Mouse (Mus musculus) small intestine, adult 2 months (tissue): ENCODE data around the gene Ccdc88c.

Experiments
- CTCF ChIP-seq: fragments of 200-500 bp; IDR thresholded peaks from 2 replicates; pipeline ENCODE4 v1.5.1; 2012; ENCODE audit warnings: low read depth, mild to moderate bottlenecking, control low read depth, inconsistent platforms, low read length, moderate library complexity, mixed read lengths; ENCODE audit not compliant: insufficient replicate concordance, insufficient read length; ENCODE audit errors: extremely low read depth
- POLR2A ChIP-seq: fragments of 200-500 bp; IDR thresholded peaks from 2 replicates; pipeline ENCODE4 v1.6.1; 2012; ENCODE audit warnings: low read depth, mild to moderate bottlenecking, control low read depth, inconsistent platforms, low read length, moderate library complexity

DNA sequence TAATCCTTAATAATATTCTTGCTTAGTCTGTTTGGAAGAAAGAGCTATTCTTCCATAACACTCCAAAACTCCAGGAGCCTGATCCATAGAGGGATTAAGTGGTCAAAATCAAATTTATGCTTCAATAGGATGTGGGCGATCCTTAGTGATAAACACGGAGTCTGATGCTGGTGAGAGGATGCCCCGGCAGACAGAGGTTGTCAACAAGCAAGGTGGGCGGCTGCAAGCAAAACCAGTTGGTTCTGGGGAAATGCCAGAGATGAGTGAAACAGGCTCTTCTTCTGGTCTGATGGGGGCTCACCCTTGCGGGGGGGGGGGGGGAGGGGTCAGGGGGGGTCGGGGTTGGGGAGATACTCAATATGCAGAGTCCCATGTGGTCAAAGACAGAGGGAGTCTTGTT is 152.9 kb downstream of the Ccdc88c start:
- TF ChIP-seq CTCF (no peak), POLR2A (no peak)
